Mouse (Mus musculus): ENCODE data around the gene Lamb1. TPM values are rescaled to one million over a fixed set of nuclear protein-coding genes. Genes with fewer than 3 reads are reported as not detected.
A peak's percentile ranks its signal among the peaks of the same experiment; 100 is the strongest.

Gene Lamb1
- polyA plus RNA-seq, 1 experiment from 2014 or later: 15.4 TPM

DNA sequence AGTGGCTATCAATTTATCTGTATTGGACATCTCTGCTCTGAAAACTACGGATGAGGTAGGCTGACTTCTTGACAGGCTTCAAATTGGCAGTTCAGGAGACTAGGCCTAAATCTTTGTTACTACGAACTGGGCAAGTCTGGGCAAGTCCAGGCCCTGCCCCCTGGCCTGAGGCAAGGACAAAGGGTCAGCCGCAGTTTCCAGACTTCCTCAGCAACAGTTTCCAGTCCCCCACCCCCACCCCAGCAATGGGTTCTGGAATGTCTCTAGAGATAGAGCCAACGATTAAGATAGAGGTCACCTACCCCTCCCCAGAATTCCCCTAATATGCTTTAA lies 110.2 kb downstream of the Lamb1 start:
- 75% methylated on average over 4 of the region's 4 CpGs for WGBS
- 0 out of 2 replicates have a peak, but pooled peaks have one; percentile 8 for ATAC-seq

DNA sequence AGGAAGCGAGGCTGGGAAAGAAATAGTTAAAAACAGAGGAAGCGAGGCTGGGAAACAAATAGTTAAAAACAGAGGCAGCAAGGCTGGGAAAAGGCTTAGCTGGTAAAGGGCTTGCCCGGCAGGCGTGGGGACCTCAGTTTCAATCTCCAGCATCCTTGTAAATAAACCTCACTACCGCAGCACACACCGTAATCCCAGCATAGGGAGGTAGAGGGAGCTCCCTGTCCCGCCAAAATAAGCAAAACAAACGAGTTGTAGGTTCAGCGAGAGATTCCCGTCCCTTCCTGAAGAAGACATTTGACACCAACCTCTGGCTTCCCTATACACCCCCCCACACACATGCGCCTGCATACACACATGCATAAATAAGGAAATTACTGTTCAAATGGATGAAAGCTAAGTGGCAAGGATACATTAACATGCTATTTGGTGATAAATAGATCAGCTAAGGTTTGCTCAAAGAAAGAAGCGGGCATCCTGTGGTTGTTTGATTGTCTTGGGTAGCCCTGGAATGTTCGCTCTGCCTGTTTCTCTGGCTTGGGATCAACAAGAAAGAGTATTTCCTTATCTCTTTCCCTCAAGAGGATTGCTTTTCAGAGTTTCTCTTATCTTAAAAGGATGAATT lies 111.4 kb downstream of the Lamb1 start:
- peaks cover 12% of the 10 kb centered on the region for H3K4me1 ChIP-seq (replicated peaks)
- peak overlapping the region; percentile 50 for H3K4me2 ChIP-seq (replicated peaks)
- no peaks in the 10 kb centered on the region for H3K36me3 ChIP-seq
- H3K27ac ChIP-seq: no peak overlapping the region
- H3K4me3 ChIP-seq (replicated peaks): peak overlapping the region; percentile 28
- H3K9ac ChIP-seq (replicated peaks): peak overlapping the region; percentile 40; the same call in 1 of the 2 replicates
- ATAC-seq: 0 out of 2 replicates have a peak, but pooled peaks have one; percentile 29
- 12% methylated on average over 13 of the region's 13 CpGs for WGBS
- no peaks in the 10 kb centered on the region for H3K27me3 ChIP-seq
- no peaks in the 10 kb centered on the region for H3K9me3 ChIP-seq

More for the DNA sequence above, 110.2 kb downstream of the Lamb1 start:
- Histone ChIP-seq H3K9ac (replicated peaks) (no peak overlapping the region), H3K4me2 (replicated peaks) (no peak overlapping the region), H3K36me3 (no peaks in the 10 kb centered on the region), H3K27ac (no peak overlapping the region), H3K4me1 (replicated peaks) (peaks cover 12% of the 10 kb centered on the region), H3K9me3 (no peaks in the 10 kb centered on the region), H3K4me3 (replicated peaks) (no peak overlapping the region), H3K27me3 (no peaks in the 10 kb centered on the region)

DNA sequence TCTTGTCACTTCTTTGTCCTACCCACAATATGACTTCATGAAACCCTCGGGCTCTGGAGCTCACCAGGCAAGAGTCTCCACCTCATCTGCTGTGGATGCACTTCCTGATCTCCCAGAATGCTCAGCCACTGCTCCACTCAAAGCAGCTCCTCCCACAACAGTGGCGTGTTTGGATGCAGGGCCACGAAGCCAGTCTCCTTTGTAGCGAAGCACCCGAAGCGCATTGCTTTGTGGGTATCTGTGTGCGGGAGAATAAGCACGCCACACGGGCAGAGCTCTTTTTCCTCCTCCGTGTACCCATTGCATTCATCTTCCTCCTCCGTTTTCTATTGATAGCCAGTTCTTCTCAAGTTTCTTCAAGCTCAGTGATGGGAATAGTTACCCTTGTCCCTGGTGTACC lies 112.2 kb downstream of the Lamb1 start:
- Histone ChIP-seq H3K4me3 (replicated peaks) (no peak overlapping the region), H3K4me2 (replicated peaks) (no peak overlapping the region), H3K27ac (no peak overlapping the region), H3K9me3 (no peaks in the 10 kb centered on the region), H3K4me1 (replicated peaks) (peaks cover 12% of the 10 kb centered on the region), H3K36me3 (no peaks in the 10 kb centered on the region), H3K9ac (replicated peaks) (no peak overlapping the region), H3K27me3 (no peaks in the 10 kb centered on the region)
- ATAC-seq: no peak
- 85% methylated on average over 11 of the region's 11 CpGs for WGBS

Other genes with a start within 250 kb of the Lamb1 start
- 0.08 TPM in 1 of 2 replicates, not detected in the other for gene Fam110c, start 191.4 kb upstream of the Lamb1 start, polyA plus RNA-seq (2015; fragmentation: Nextera tagmentation; extraction: Ambion mirVana)
- not detected in 2 replicates for gene Gm6993, start 24.5 kb upstream of the Lamb1 start, polyA plus RNA-seq (2015; fragmentation: Nextera tagmentation; extraction: Ambion mirVana)
- 125 and 130 TPM in 2 replicates for gene Dld, start 86.2 kb downstream of the Lamb1 start, polyA plus RNA-seq (2015; fragmentation: Nextera tagmentation; extraction: Ambion mirVana)
- gene Slc26a3, start 125.6 kb downstream of the Lamb1 start, polyA plus RNA-seq (2015; fragmentation: Nextera tagmentation; extraction: Ambion mirVana): not detected in 2 replicates
- gene Cbll1, start 234.4 kb downstream of the Lamb1 start, polyA plus RNA-seq (2015; fragmentation: Nextera tagmentation; extraction: Ambion mirVana): 18.7 and 19.5 TPM in 2 replicates

Measured in midbrain, embryonic 13.5 days (tissue).